Mouse (Mus musculus): ENCODE data around the gene Yars.

Gene Yars

GRCm38 (mm10) chr4:129189542-129190519 is at the start of gene Yars, which contains the start of gene S100pbp:
TSS of gene Yars (plus strand) at chr4:129189760.
TSS of gene S100pbp (minus strand) at chr4:129189727.
- WGBS = under 1% methylated on average over 57 of the region's 58 CpGs

GRCm38 (mm10) chr4:129140808-129141207 is 48.8 kb upstream of the Yars start:
- WGBS = 89% methylated on average over 4 of the region's 4 CpGs

- WGBS = 60% methylated on average over 17 of the region's 17 CpGs
Observed at GRCm38 (mm10) chr4:129141560-129142438, 47.8 kb upstream of the Yars start.

GRCm38 (mm10) chr4:129142439-129143045 is 47.0 kb upstream of the Yars start:
- WGBS = 59% methylated on average over 11 of the region's 11 CpGs

GRCm38 (mm10) chr4:129143509-129143908 is 46.1 kb upstream of the Yars start:
- 43% methylated on average over 5 of the region's 5 CpGs for WGBS

GRCm38 (mm10) chr4:129144401-129145367 is 44.9 kb upstream of the Yars start:
- WGBS = 25% methylated on average over 16 of the region's 16 CpGs

GRCm38 (mm10) chr4:129145411-129145810 is 44.1 kb upstream of the Yars start:
- WGBS = 40% methylated on average over 4 of the region's 4 CpGs

GRCm38 (mm10) chr4:129145943-129146342 is 43.6 kb upstream of the Yars start:
- 59% methylated on average over 4 of the region's 4 CpGs for WGBS

- 25% methylated on average over 2 of the region's 2 CpGs for WGBS
Observed at GRCm38 (mm10) chr4:129146392-129146791, 43.2 kb upstream of the Yars start.

GRCm38 (mm10) chr4:129147552-129148103 is 41.9 kb upstream of the Yars start:
- 63% methylated on average over 13 of the region's 13 CpGs for WGBS

GRCm38 (mm10) chr4:129149321-129149720 is 40.2 kb upstream of the Yars start:
- 29% methylated on average over 1 of the region's 1 CpGs for WGBS

GRCm38 (mm10) chr4:129151276-129151811 is 38.2 kb upstream of the Yars start:
- WGBS = 92% methylated on average over 4 of the region's 4 CpGs

- 94% methylated on average over 5 of the region's 5 CpGs for WGBS
Observed at GRCm38 (mm10) chr4:129157541-129157940, 32.0 kb upstream of the Yars start.

- WGBS = 55% methylated on average over 3 of the region's 3 CpGs
Observed at GRCm38 (mm10) chr4:129158549-129158948, 31.0 kb upstream of the Yars start.

GRCm38 (mm10) chr4:129161076-129161475 is 28.5 kb upstream of the Yars start:
- WGBS = 100% methylated on average over 1 of the region's 1 CpGs

- WGBS = 79% methylated on average over 4 of the region's 4 CpGs
Observed at GRCm38 (mm10) chr4:129161581-129162255, 27.8 kb upstream of the Yars start.

GRCm38 (mm10) chr4:129172529-129172928 is 17.0 kb upstream of the Yars start:
- 73% methylated on average over 1 of the region's 1 CpGs for WGBS

GRCm38 (mm10) chr4:129179560-129179959 is 10.0 kb upstream of the Yars start:
- 29% methylated on average over 1 of the region's 1 CpGs for WGBS

- 26% methylated on average over 5 of the region's 5 CpGs for WGBS
Observed at GRCm38 (mm10) chr4:129188041-129188659, 1.4 kb upstream of the Yars start.
